In the genomic region with DNA sequence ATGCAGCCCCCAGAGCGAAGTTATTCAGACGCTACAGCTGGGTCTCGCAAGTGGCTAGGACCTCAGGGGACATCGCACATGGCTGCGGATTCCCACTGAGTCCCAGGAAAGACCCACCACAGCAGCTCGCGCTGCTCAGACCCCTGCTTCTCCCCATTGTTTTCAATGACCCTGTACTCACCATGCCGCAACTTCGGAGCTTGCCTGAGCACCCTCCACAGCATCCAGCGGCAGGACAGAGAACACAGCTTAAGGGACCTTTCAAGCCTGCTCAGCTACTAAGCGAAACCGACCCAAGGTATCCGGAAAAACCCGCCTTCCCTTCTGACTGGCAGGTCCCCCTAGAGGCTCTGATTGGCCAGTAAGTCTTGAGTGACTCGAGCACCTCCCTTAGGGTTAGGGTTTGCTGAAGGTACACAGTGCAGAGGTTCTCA, we compare ENCODE assay signal across 8 mouse cellular contexts.
DNase-seq lines count a peak whose midpoint lies in the region; ATAC-seq and TF ChIP-seq lines count a peak whose summit lies in the region.

No protein-coding gene starts in this region.

- H3K4me1 ChIP-seq in heart, adult 2 months (ENCODE audit: control insufficient read depth, insufficient read depth, low read length): no peaks in the 10 kb centered on the region
- peaks cover 3% of the 10 kb centered on the region; the same call in 1 of the 2 replicates for H3K4me1 ChIP-seq in lung, embryonic 15.5 days

- TF ChIP-seq CTCF in heart, adult 2 months (IDR thresholded peaks at IDR 0.05): no peak

- no peaks in the 10 kb centered on the region for H3K79me2 ChIP-seq in heart, adult 2 months (replicated peaks; ENCODE audit: control insufficient read depth, insufficient read depth, low read length)

- H3K27ac ChIP-seq in heart, adult 2 months: no peak overlapping the region
- no peak overlapping the region for H3K27ac ChIP-seq in lung, embryonic 15.5 days

- intact Hi-C loops in heart, adult 2 months (cut with DNase I): no loop called here
- intact Hi-C loops in gastrocnemius, postnatal 14 days (cut with DNase I; ENCODE audit: low total_unique reads): no loop called here

- peak; percentile 84 for ATAC-seq in lung, embryonic 15.5 days (ENCODE audit: borderline replicate concordance, extremely low read depth, low FRiP score, low TSS enrichment)
- ATAC-seq in neutrophil, adult 5-6 weeks (ENCODE audit: extremely low read depth, insufficient number of reproducible peaks, low FRiP score, poor library complexity, severe bottlenecking): peak; percentile 97

- peak; percentile 58 for DNase-seq in Muller cell, postnatal 12 days (ENCODE audit: inconsistent ontology term)
- DNase-seq in c-Kit-positive CD71-positive TER-119-positive erythroid progenitor cells, embryonic 14.5 days (ENCODE audit: low spot score): peak; percentile 49
- peak; percentile 25 to 51 for DNase-seq in heart, adult 2 months
- DNase-seq in kidney, adult 18-20 months: peak; percentile 19
- DNase-seq in thymus, postnatal 4 days: peak; percentile 61
- DNase-seq in gastrocnemius, postnatal 14 days: no peak

- H3K9me3 ChIP-seq in lung, embryonic 15.5 days: no peaks in the 10 kb centered on the region

- peak overlapping the region; percentile 30; the same call in 1 of the 2 replicates for H3K4me3 ChIP-seq in heart, adult 2 months
- H3K4me3 ChIP-seq in lung, embryonic 15.5 days: peak overlapping the region; percentile 55

- no peaks in the 10 kb centered on the region for H3K27me3 ChIP-seq in heart, adult 2 months (ENCODE audit: control insufficient read depth, insufficient read depth, low read length)
- H3K27me3 ChIP-seq in lung, embryonic 15.5 days: no peaks in the 10 kb centered on the region

- H3K4me2 ChIP-seq in lung, embryonic 15.5 days: peak overlapping the region; percentile 54

- 4% methylated on average over 15 of the region's 15 CpGs for WGBS in heart, adult 2 months
- WGBS in lung, embryonic 15.5 days: 4% methylated on average over 15 of the region's 15 CpGs

- H3K36me3 ChIP-seq in heart, adult 2 months (ENCODE audit: control insufficient read depth, insufficient read depth, low read length): no peaks in the 10 kb centered on the region
- no peaks in the 10 kb centered on the region for H3K36me3 ChIP-seq in lung, embryonic 15.5 days

- no peak for TF ChIP-seq EP300 in heart, adult 2 months (IDR thresholded peaks at IDR 0.05; ENCODE audit: insufficient read depth, low read depth, low read length)

- peak overlapping the region; percentile 50; the same call in 1 of the 2 replicates for H3K9ac ChIP-seq in heart, adult 2 months (ENCODE audit: low read depth, low read length)
- 0 out of 2 replicates have a peak overlapping the region, but pooled peaks have one; percentile 33 for H3K9ac ChIP-seq in lung, embryonic 15.5 days

- TF ChIP-seq POLR2A in heart, adult 2 months (IDR thresholded peaks at IDR 0.05; ENCODE audit: insufficient read depth, low read depth, low read length): no peak
